Comparison of ENCODE assay signal across 28 mouse cellular contexts in genomic region chr11:106411157-106411556, GRCm38 (mm10). TPM values are rescaled to one million over a fixed set of nuclear protein-coding genes. Genes with fewer than 3 reads are reported as not detected.
DNase-seq lines count a peak whose midpoint lies in the region; ATAC-seq and TF ChIP-seq lines count a peak whose summit lies in the region.
"Had no signal": no experiment of that assay in that cellular context is flagged by ENCODE, and none has a peak within 500 bp of the region (broad histone marks: within the 10 kb centered on the region; RNA-seq: fewer than 3 reads in every experiment).

No protein-coding gene starts in this region.

- H3K27ac ChIP-seq in layer of hippocampus, adult 2 months = no peak overlapping the region
- peak overlapping the region; percentile 85 for H3K27ac ChIP-seq in liver, adult 2 months (replicated peaks; ENCODE audit: insufficient read depth, low read depth, low read length)
- H3K27ac ChIP-seq in liver, embryonic 12.5 days = no peak overlapping the region
- H3K27ac ChIP-seq in liver, postnatal 0 days (ENCODE audit: low read depth) = peak overlapping the region; percentile 67; the same call in 1 of the 2 replicates
- H3K27ac ChIP-seq in liver, embryonic 11.5 days (ENCODE audit: low read depth, low read length) = no peak overlapping the region
- peak overlapping the region; percentile 50; the same call in 1 of the 2 replicates for H3K27ac ChIP-seq in MEL (ENCODE audit: control insufficient read depth, low read depth, low read length)

- TF ChIP-seq CTCF in layer of hippocampus, adult 2 months (conservative IDR thresholded peaks at IDR 0.05) = peak; percentile 15; the same call in 1 of the 2 replicates
- TF ChIP-seq CTCF in liver, adult 2 months (IDR thresholded peaks at IDR 0.05; ENCODE audit: low read depth, low read length) = no peak
- TF ChIP-seq CTCF in liver, postnatal 0 days (IDR thresholded peaks at IDR 0.05; ENCODE audit: low read depth) = no peak
- peak in 1 of 3 experiments; percentile 25; a peak in 3 of 6 replicates for TF ChIP-seq CTCF in MEL (IDR thresholded peaks at IDR 0.05 in 2 of 3, conservative IDR thresholded peaks at IDR 0.05 in 1 of 3; ENCODE audit: control insufficient read depth in 1 of 3, insufficient read depth in 1 of 3, low read depth in 2 of 3, low read length in 3 of 3, poor library complexity in 1 of 3, severe bottlenecking in 1 of 3)

- H3K36me3 ChIP-seq in liver, adult 2 months (ENCODE audit: control insufficient read depth, insufficient read depth, low read length) = peaks cover 57% of the 10 kb centered on the region
- peaks cover 79% of the 10 kb centered on the region for H3K36me3 ChIP-seq in liver, embryonic 12.5 days
- peaks cover 44% of the 10 kb centered on the region for H3K36me3 ChIP-seq in liver, postnatal 0 days (replicated peaks; ENCODE audit: insufficient read depth, low read length)
- H3K36me3 ChIP-seq in liver, embryonic 11.5 days (ENCODE audit: control insufficient read depth, insufficient read depth, low read length) = peaks cover 7% of the 10 kb centered on the region
- H3K36me3 ChIP-seq in MEL (ENCODE audit: control insufficient read depth in 1 of 2, insufficient read depth in 2 of 2, low read length in 2 of 2) = peaks cover 5 to 14% of the 10 kb centered on the region in 2 experiments

- TF ChIP-seq RAD21 in MEL (IDR thresholded peaks at IDR 0.05; ENCODE audit: low read depth, low read length) = no peak

- H3K9me3 ChIP-seq in liver, embryonic 12.5 days (replicated peaks) = no peaks in the 10 kb centered on the region
- H3K9me3 ChIP-seq in liver, postnatal 0 days (ENCODE audit: low read length) = no peaks in the 10 kb centered on the region
- no peaks in the 10 kb centered on the region for H3K9me3 ChIP-seq in liver, embryonic 11.5 days (ENCODE audit: control insufficient read depth, low read length)
- no peaks in the 10 kb centered on the region for H3K9me3 ChIP-seq in MEL (replicated peaks; ENCODE audit: insufficient read depth, low read length)
- H3K9me3 ChIP-seq: G1E had no signal

- H3K4me1 ChIP-seq in liver, adult 2 months (ENCODE audit: control insufficient read depth, insufficient read depth, low read length) = peaks cover 38% of the 10 kb centered on the region
- H3K4me1 ChIP-seq in liver, embryonic 12.5 days = 0 out of 2 replicates have a peak, but pooled peaks cover 8% of the 10 kb centered on the region
- peaks cover 7% of the 10 kb centered on the region for H3K4me1 ChIP-seq in liver, postnatal 0 days (ENCODE audit: insufficient read depth)
- no peaks in the 10 kb centered on the region for H3K4me1 ChIP-seq in liver, embryonic 11.5 days (replicated peaks; ENCODE audit: control insufficient read depth, insufficient read depth, low read length)
- peaks cover 4 to 10% of the 10 kb centered on the region in 2 experiments for H3K4me1 ChIP-seq in MEL (ENCODE audit: control insufficient read depth in 1 of 2, insufficient read depth in 2 of 2, low read length in 2 of 2)

- no peak overlapping the region for H3K4me2 ChIP-seq in liver, embryonic 12.5 days
- no peak overlapping the region for H3K4me2 ChIP-seq in liver, postnatal 0 days (ENCODE audit: low read depth, low read length)
- no peak overlapping the region for H3K4me2 ChIP-seq in liver, embryonic 11.5 days

- no peak for TF ChIP-seq EP300 in liver, postnatal 0 days (IDR thresholded peaks at IDR 0.05; ENCODE audit: low read depth)
- TF ChIP-seq EP300 in MEL (IDR thresholded peaks at IDR 0.05; ENCODE audit: low read depth in 1 of 2, low read length in 2 of 2) = peak; percentile 69 to 78

- no peak overlapping the region for H3K4me3 ChIP-seq in layer of hippocampus, adult 2 months
- H3K4me3 ChIP-seq in liver, adult 2 months (ENCODE audit: insufficient read depth, low read depth, low read length) = no peak overlapping the region
- no peak overlapping the region for H3K4me3 ChIP-seq in liver, embryonic 12.5 days
- no peak overlapping the region for H3K4me3 ChIP-seq in liver, postnatal 0 days (ENCODE audit: low read depth, low read length)
- H3K4me3 ChIP-seq in liver, embryonic 11.5 days (ENCODE audit: low read depth, low read length) = no peak overlapping the region
- H3K4me3 ChIP-seq in MEL (ENCODE audit: control insufficient read depth in 1 of 2, insufficient read depth in 1 of 2, low read depth in 2 of 2, low read length in 2 of 2) = no peak overlapping the region

- no peaks in the 10 kb centered on the region for H3K27me3 ChIP-seq in liver, adult 2 months (ENCODE audit: control insufficient read depth, insufficient read depth, low read length)
- no peaks in the 10 kb centered on the region for H3K27me3 ChIP-seq in liver, embryonic 12.5 days (replicated peaks)
- no peaks in the 10 kb centered on the region for H3K27me3 ChIP-seq in liver, postnatal 0 days (ENCODE audit: insufficient read depth, low read length)
- no peaks in the 10 kb centered on the region for H3K27me3 ChIP-seq in liver, embryonic 11.5 days (replicated peaks; ENCODE audit: control insufficient read depth, insufficient read depth, low read length)
- H3K27me3 ChIP-seq in MEL (ENCODE audit: control insufficient read depth in 1 of 2, insufficient read depth in 2 of 2, low read length in 2 of 2) = no peaks in the 10 kb centered on the region
- H3K27me3 ChIP-seq: CH12.LX, Patski had no signal

- H3K9ac ChIP-seq in liver, adult 2 months (ENCODE audit: low read depth, low read length) = 0 out of 2 replicates have a peak overlapping the region, but pooled peaks have one; percentile 5
- no peak overlapping the region for H3K9ac ChIP-seq in liver, embryonic 12.5 days
- no peak overlapping the region for H3K9ac ChIP-seq in liver, postnatal 0 days (replicated peaks)
- no peak overlapping the region for H3K9ac ChIP-seq in liver, embryonic 11.5 days (ENCODE audit: low read depth, low read length)
- no peak overlapping the region for H3K9ac ChIP-seq in MEL (ENCODE audit: control insufficient read depth, low read depth, low read length, poor library complexity, severe bottlenecking)

- TF ChIP-seq POLR2A in liver, adult 2 months (IDR thresholded peaks at IDR 0.05; ENCODE audit: extremely low read depth, insufficient read depth, low read length) = no peak
- TF ChIP-seq POLR2A in MEL (IDR thresholded peaks at IDR 0.05; ENCODE audit: control insufficient read depth in 1 of 2, insufficient read depth in 1 of 2, low read depth in 1 of 2, low read length in 2 of 2, poor library complexity in 1 of 2) = no peak

- no peak for DNase-seq in layer of hippocampus, adult 2 months (ENCODE audit: low spot score in 2 of 2)
- no peak for DNase-seq in layer of hippocampus, adult 18-20 months (ENCODE audit: low spot score in 2 of 2)
- no peak for DNase-seq in liver, adult 2 months (ENCODE audit: extremely low read depth, low read depth, low spot score)
- no peak for DNase-seq in liver, postnatal 0 days
- no peak for DNase-seq in liver, embryonic 11.5 days (ENCODE audit: low spot score)
- peak; percentile 64 for DNase-seq in MEL (ENCODE audit: low read depth, low spot score)
- no peak for DNase-seq in frontal cortex, postnatal 36 days (ENCODE audit: low spot score in 2 of 2)
- DNase-seq: adrenal gland, adult 2 months; adrenal gland, adult 8-10 months; adrenal gland, postnatal 10 days; adrenal gland, postnatal 14 days; adrenal gland, postnatal 25 days; adrenal gland, postnatal 36 days; B cell, adult 2 months; cerebellum, adult 11 months; cerebellum, adult 11-12 months; cerebellum, adult 18-20 months had no signal

- WGBS in liver, adult 2 months = 68% methylated on average over 2 of the region's 2 CpGs
- 73% methylated on average over 2 of the region's 2 CpGs for WGBS in liver, embryonic 12.5 days (ENCODE audit: insufficient replicate concordance)
- 60% methylated on average over 2 of the region's 2 CpGs for WGBS in liver, postnatal 0 days (ENCODE audit: insufficient replicate concordance)
- WGBS in liver, embryonic 11.5 days = 79% methylated on average over 2 of the region's 2 CpGs

- no peaks in the 10 kb centered on the region for H3K79me2 ChIP-seq in liver, adult 2 months (ENCODE audit: control insufficient read depth, insufficient read depth, low read length)
- no peaks in the 10 kb centered on the region for H3K79me2 ChIP-seq in MEL (ENCODE audit: control insufficient read depth, insufficient read depth, low read length, poor library complexity)

- no peak for ATAC-seq in liver, embryonic 12.5 days
- ATAC-seq in liver, postnatal 0 days = no peak
- ATAC-seq in liver, embryonic 11.5 days (replicated peaks; ENCODE audit: low FRiP score) = no peak
- ATAC-seq: activated CD4-positive, CD25-positive, alpha-beta regulatory T cell, adult 4 months; CD4-positive, CD25-positive, alpha-beta regulatory T cell, adult 4 months; Patski had no signal

RNA-seq across cellular contexts. Expression of gene Icam2, which starts 23.3 kb away (rescaled TPM):
- total RNA-seq in layer of hippocampus, adult 2 months (2021) = 1 to 10 TPM; 2.1 to 2.2 TPM
- 1 to 10 TPM; 2.4 to 3.1 TPM for total RNA-seq in layer of hippocampus, adult 18-20 months (2021)
- 5.3 and 6.7 TPM in 2 replicates for total RNA-seq in liver, adult 2 months (2014; rRNA removed)
- 5.0 and 5.4 TPM in 2 replicates for polyA plus RNA-seq in liver, adult 2 months (2012; rRNA removed)
- 22.8 and 23.1 TPM in 2 replicates for polyA plus RNA-seq in liver, embryonic 12.5 days (2016; fragmentation: Nextera tagmentation; extraction: Ambion mirVana)
- polyA plus RNA-seq in liver, postnatal 0 days (2015; fragmentation: Nextera tagmentation; extraction: Ambion mirVana) = 11.4 and 12.6 TPM in 2 replicates
- polyA plus RNA-seq in liver, embryonic 11.5 days (2014; fragmentation: Nextera tagmentation; extraction: Ambion mirVana) = 36.2 and 41.6 TPM in 2 replicates
- total RNA-seq in MEL (2012; rRNA removed) = 58.1 and 82.7 TPM in 2 replicates
- 10 to 100 TPM in 1 of 2 experiments, not detected in 1; 49.6 TPM for polyA plus RNA-seq in MEL (2012; ENCODE audit: insufficient read depth in 1 of 2, insufficient read length in 2 of 2, low read depth in 1 of 2, low replicate concordance in 2 of 2, missing spikeins in 1 of 2)
- polyA plus RNA-seq: C2C12, Patski had no signal

RNA-seq across cellular contexts. Expression of gene Prr29, which starts 45.9 kb away (rescaled TPM):
- total RNA-seq in layer of hippocampus, adult 2 months (2021) = not detected
- not detected for total RNA-seq in layer of hippocampus, adult 18-20 months (2021)
- total RNA-seq in liver, adult 2 months (2014; rRNA removed) = not detected in 2 replicates
- 0.17 TPM in 1 of 2 replicates, not detected in the other for polyA plus RNA-seq in liver, adult 2 months (2012; rRNA removed)
- not detected in 2 replicates for polyA plus RNA-seq in liver, embryonic 12.5 days (2016; fragmentation: Nextera tagmentation; extraction: Ambion mirVana)
- not detected in 2 replicates for polyA plus RNA-seq in liver, postnatal 0 days (2015; fragmentation: Nextera tagmentation; extraction: Ambion mirVana)
- not detected in 2 replicates for polyA plus RNA-seq in liver, embryonic 11.5 days (2014; fragmentation: Nextera tagmentation; extraction: Ambion mirVana)
- not detected in 2 replicates for total RNA-seq in MEL (2012; rRNA removed)
- under 1 TPM in 1 of 2 experiments, not detected in 1; 0.61 TPM for polyA plus RNA-seq in MEL (2012; ENCODE audit: insufficient read depth in 1 of 2, insufficient read length in 2 of 2, low read depth in 1 of 2, low replicate concordance in 2 of 2, missing spikeins in 1 of 2)
- total RNA-seq: adrenal gland, adult 18-20 months; adrenal gland, adult 2 months; adrenal gland, postnatal 14 days; adrenal gland, postnatal 25 days; adrenal gland, postnatal 36 days; adrenal gland, postnatal 4 days; ES-E14 had no signal
- polyA plus RNA-seq: adrenal gland, adult 2 months; brain, embryonic 14.5 days; C2C12; Patski had no signal

RNA-seq across cellular contexts. Expression of gene Scn4a, which starts 58.1 kb away (rescaled TPM):
- not detected for total RNA-seq in layer of hippocampus, adult 2 months (2021)
- under 1 TPM in 1 of 2 experiments, not detected in 1; 0.05 TPM for total RNA-seq in layer of hippocampus, adult 18-20 months (2021)
- 0.09 and 0.13 TPM in 2 replicates for total RNA-seq in liver, adult 2 months (2014; rRNA removed)
- polyA plus RNA-seq in liver, adult 2 months (2012; rRNA removed) = 0.02 TPM in 2 replicates
- polyA plus RNA-seq in liver, embryonic 12.5 days (2016; fragmentation: Nextera tagmentation; extraction: Ambion mirVana) = 0.02 TPM in 1 of 2 replicates, not detected in the other
- polyA plus RNA-seq in liver, postnatal 0 days (2015; fragmentation: Nextera tagmentation; extraction: Ambion mirVana) = 0.04 and 0.06 TPM in 2 replicates
- polyA plus RNA-seq in liver, embryonic 11.5 days (2014; fragmentation: Nextera tagmentation; extraction: Ambion mirVana) = not detected in 2 replicates
- 0.15 and 0.16 TPM in 2 replicates for total RNA-seq in MEL (2012; rRNA removed)
- polyA plus RNA-seq in MEL (2012; ENCODE audit: insufficient read depth in 1 of 2, insufficient read length in 2 of 2, low read depth in 1 of 2, low replicate concordance in 2 of 2, missing spikeins in 1 of 2) = under 1 TPM in 1 of 2 experiments, not detected in 1; 0.04 TPM
- polyA plus RNA-seq: G1E had no signal

Comparison
In these comparisons a context has a peak if more than half of its experiments do, and no peak if none do; other contexts are left out.
1. H3K27ac ChIP-seq: peak in liver, adult 2 months (single experiment), liver, postnatal 0 days (single experiment) and MEL (single experiment); none in layer of hippocampus, adult 2 months (single experiment), liver, embryonic 12.5 days (single experiment) and liver, embryonic 11.5 days (single experiment).